Mouse (Mus musculus): ENCODE data around the gene Vti1b.

The Vti1b gene

DNA sequence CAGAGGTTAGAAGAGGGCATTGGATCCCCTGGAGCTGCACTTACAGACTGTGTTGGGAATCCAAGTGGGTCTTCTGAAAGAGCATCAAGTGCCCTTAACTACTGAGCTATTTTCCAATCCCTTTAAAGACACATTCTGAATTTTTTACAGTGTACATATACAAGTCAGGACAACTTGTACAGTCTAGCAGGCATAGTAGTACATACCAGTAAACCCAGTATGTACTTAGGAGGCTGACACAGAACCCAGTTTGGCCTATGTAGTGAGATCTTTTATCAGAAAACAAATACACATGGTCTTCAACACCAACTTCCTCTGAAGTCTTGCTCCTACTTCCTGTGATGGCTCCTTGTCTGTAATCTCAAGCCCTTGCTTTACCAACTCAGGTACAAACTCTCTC lies 33.5 kb downstream of the Vti1b start:
- DNase-seq (ENCODE audit: low spot score): no peak

DNA sequence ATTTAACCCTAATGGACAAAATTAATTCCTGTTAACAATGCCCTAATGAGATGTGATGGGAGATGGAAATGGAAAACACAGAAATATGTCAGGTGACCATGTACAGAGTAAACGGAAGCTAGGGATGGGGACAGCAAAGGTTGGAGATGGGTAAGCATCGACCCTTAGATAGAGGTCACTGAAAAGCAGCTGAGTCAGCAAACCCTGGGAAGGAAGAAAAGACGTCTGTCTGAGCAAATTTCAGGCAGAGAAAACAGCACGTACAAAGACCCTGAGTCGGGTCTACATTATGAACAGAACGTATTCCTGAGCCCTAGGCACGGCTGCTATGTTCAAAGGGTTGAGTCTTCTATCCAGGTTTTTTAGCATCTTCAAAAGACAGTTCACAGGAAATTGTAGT lies 35.5 kb downstream of the Vti1b start:
- DNase-seq (ENCODE audit: low spot score): no peak

DNA sequence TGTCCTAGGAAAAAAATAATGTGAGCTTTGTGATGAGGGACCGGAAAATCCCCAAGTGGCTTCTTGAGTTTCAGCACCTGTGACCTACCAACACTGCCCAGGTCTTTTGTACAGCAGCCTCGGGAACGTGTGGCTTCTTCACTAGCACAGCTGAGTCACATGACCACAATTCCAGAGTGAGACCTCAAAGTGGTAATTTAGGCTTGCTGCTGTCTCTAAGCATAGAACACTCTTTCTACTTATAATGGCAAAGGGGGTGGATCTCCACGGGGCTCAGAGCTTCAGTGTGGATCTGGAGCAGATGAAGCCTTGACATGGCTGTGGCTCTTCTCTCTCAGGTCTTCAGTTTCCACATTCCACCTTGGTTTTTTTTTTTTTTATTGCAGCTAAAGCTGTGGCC lies 37.4 kb downstream of the Vti1b start:
- DNase-seq (ENCODE audit: low spot score): no peak

DNA sequence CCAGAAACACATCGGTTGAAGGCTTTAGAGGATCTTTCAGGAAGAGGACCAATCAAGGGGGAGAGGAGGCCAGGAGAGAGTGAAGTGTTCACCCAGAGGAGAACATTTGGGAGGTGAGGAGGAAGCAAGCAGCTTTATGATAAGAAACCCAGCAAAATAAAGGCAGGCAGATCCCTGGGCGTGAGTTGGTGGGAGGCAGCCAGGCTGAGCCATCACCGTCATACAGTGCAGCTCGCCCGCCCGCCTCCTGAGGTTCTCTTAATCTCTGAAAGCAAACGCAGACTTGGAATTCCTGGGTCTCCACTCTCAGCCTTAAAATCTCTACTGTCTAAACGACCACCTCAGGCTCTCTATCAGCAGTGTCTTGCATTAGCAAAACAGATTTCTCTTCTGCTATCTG lies 37.8 kb downstream of the Vti1b start:
- DNase-seq (ENCODE audit: low spot score): no peak

DNA sequence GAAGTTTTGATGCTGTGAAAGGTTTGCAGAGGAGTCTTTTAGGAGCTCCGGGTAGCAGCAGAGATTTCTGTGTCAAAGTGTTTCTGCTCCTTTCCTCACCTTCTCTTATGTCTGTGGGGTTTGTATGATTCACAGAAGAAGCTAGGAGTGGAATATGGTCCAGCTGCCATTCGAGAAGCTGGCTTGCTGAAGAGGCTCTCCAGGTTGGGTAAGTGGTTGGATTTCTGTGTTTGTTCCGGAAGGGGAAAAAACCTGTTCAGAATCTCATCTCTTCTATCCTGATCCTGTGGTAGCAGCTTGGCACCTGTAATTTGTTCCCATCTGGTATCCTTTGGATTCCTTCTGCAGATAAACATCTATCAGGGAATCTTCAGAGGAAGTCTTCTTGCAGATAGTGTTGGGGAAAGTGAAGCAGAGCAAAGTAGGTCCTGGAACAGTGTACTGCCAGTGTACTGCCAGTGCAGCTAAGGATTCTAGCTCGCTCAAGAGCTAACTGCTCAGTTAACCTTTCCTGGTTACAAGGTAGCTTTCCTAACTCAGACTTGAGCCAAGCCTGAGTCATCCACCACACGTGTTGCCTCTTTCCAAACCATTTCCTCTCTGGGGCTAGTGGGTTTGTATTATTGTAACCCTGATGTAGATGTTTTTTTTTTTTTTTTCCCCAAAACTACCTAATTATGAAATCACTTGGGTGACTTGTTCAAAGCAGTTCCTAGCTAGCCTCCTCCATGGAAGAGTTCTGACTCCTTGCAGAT lies 40.6 kb downstream of the Vti1b start:
- DNase-seq (ENCODE audit: low spot score): no peak

DNA sequence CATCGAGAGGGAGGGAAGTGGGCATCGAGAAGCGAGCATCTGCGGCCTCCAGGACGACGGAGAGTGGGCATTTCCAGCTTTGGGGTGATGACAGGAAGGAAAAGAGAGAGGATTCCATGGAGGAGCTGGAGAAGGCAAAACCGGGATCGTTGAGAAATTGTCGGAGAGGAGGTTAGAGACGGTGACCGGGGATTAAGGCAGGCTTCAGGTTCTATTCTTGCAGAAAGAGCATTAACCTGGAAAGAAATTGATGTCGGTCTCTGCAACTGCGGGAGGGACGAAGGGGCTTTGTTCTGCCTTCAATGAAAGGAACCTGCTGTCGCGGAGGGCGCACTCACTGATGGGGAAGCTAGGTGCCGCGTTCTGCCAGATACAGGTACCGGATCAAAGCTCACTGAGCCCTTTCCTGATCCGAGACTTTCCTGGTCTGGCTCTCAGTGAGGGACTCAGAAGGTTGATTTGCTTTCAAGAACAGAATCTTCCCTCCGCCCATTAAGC lies 41.2 kb downstream of the Vti1b start:
- DNase-seq (ENCODE audit: low spot score): no peak

DNA sequence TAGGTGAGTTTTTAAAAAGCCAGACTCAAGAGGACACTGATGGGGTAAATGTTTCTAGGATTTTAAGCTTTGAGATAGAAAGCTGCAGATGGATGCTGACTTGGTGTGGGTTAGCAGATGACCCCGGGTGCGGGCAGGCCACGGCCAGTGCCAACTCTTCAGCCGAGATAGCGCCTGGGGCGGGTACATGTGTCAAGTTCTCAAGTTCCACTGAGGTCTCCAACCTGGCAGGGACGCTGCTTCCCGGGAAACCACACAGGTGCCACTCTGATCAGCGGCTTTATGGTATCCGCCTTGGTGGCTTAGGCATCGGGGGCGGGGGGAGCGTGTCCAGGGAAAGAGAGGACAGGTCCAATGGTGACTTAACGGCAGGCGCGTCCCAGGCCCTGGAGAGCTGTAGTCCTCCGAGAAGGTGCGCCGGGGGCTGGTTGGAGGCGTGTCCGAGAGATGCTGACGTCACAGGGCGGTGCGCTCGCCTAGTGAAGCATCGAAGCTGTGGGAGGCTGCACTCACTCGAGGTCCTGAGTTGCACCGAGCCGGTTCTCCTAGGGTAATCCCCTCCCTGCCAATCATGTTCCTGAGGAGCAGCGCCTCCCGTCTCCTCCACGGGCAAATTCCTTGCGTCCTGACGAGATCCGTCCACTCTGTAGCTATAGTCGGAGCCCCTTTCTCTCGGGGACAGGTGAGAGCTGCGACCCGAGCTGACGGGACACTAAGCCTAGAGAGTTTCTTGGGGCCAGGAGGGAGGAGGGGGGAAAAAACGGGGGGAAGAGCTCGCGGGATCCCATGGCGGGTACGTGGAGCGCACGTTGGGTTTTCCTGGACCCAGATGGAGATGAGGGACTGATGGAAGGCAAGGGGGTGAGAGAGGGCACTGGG lies 41.9 kb downstream of the Vti1b start, which contains the start of gene Arg2:
Gene Arg2 (plus strand): TSS at position 479 of the 879 bp plus-strand sequence.
- DNase-seq (ENCODE audit: low spot score): peak; percentile 88

DNA sequence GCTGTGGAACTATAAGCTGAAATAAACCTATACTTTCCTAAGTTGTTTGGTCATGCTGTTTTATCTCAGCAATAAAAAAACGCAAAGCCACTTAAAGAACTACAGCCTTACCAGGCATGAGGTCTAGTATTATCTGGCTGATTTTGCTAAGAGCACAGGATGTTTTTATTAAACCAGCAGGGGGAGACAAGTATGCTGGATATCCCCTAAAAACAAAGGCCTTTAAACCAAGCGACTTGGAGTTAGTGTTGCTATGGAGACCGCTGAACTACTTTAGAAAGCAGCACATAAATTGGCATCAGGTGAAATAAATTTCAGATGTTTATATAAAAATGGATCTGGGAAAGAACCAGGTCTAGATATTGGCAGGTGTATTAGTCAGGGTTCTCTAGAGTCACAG lies 49.6 kb downstream of the Vti1b start:
- no peak for DNase-seq (ENCODE audit: low spot score)

DNA sequence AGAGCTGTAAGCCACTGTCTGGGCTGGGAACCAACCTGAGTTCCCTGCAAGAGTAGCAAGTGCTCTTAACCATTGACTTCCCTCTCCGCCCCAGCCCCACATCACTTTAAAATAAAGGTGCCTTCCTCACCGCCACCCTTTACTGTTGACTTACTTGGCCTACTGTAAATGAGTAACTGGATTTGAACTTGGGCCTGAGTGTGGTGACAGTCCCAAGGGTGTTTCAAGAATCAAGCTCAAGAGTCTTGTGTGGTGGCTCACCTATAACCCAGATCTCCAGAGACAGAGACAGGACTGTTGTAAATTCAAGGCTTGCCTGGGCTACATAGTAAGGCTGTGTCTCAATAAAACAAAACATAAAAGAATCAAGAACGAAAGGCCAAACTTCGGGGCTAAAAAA lies 53.5 kb downstream of the Vti1b start:
- DNase-seq (ENCODE audit: low spot score): no peak
